Mouse (Mus musculus): Measurements from ENCODE around the gene Wdr64.

Wdr64 gene

DNA sequence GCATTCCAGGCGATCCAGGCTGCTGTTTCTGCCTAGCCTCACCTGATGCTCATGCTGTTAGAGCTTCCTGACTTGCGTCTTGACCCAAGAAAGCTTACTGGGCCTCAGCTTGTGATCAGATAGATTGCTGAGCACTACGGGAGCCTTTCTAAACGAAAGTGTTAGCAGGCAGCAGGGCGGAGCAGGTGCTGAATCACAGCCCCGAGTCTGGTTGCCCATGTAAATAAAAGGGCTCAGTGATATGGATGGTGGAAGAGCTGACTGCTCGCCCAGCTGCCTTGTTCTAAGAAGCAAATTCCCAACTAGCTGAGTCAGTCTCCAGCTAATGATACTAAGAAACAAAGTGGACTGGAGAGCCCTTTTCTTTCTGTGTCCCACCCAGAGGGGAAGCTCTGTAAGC lies 27.4 kb downstream of the Wdr64 start:
- DNase-seq: no peak

GRCm38 (mm10) chr1:175754576-175755364 lies 56.4 kb downstream of the Wdr64 start:
- DNase-seq: no peak

GRCm38 (mm10) chr1:175794668-175795067 lies 96.3 kb downstream of the Wdr64 start:
- no peak for DNase-seq

DNA sequence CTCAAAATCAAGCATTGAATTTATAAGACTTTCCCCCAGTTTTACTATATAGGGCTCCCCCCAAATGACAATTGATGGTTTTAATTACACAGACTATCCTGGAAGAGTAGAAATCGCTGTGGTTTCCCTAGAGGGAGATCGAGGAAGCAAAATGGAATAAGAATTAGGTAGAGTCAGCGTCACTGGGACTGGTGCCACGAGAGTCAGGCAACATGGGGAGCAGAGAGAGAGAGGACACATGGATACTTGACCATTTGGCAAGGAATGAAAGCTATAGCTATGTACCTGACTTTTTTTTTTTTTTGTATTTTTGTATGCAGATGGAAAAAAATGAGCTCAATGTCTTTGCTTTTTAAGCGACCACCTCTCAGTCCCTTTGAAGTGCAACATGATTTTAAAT lies 110.0 kb downstream of the Wdr64 start:
- DNase-seq: no peak

DNA sequence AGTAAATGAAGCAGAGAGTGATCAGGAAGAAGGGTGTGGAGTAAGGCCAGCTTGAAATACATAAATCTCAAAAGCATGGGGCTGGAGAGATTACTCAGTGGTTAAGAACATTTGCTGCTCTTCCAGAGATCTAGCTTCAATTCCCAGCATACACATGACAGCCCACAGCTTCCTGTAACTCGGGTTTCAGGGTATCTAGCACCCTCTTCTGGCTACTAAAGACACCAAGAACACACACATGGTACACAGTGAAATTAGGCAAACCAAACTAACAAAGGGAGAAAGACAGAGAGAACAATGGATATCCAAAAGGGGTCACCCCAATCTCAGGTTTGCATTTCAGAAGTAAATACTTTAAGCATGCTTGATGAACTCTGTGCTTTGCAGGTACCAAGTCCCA lies 113.2 kb downstream of the Wdr64 start:
- DNase-seq: no peak

GRCm38 (mm10) chr1:175823815-175824438 lies 125.5 kb downstream of the Wdr64 start:
- DNase-seq: no peak

DNA sequence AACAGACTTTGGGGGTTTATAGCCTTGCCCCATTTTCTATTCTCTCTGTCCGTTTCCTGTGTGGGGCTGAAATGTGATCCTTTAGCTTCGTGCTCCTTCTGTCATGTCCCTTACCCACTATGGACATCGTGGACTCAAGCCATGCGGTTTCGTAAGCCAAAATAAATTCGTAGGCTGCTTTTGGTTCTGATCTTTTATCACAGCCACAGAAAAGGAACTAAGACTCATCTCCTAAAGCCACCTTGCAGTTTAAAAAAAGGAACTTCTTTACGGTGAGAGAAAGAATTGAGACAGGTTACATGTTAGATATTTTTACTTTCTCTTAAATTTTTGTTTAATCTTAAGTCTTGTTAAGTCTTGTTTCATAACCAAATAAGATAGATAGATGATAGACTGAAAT lies 130.1 kb downstream of the Wdr64 start:
- DNase-seq: no peak

GRCm38 (mm10) chr1:175829220-175829619 lies 130.8 kb downstream of the Wdr64 start:
- no peak for DNase-seq

- DNase-seq: no peak
Observed at GRCm38 (mm10) chr1:175855515-175855914, 157.1 kb downstream of the Wdr64 start.

Measured in liver (tissue).